Mouse (Mus musculus): ENCODE results near the gene Cdv3.

GRCm38 (mm10) chr9:103369951-103370350 lies 4.3 kb upstream of the Cdv3 start:
- no peak for TF ChIP-seq HCFC1 (IDR thresholded peaks at IDR 0.05; ENCODE audit: borderline replicate concordance, insufficient read depth, low read length)
- TF ChIP-seq MAFK (IDR thresholded peaks at IDR 0.05; ENCODE audit: insufficient read depth, low read depth, low read length), result no peak
- no peak for TF ChIP-seq CHD2 (IDR thresholded peaks at IDR 0.05; ENCODE audit: low read depth, low read length)
